Mouse (Mus musculus) left cerebral cortex, adult 2 months (tissue): Measurements from ENCODE around the gene Ang. TPM values are rescaled to one million over a fixed set of nuclear protein-coding genes. Genes with fewer than 3 reads are reported as not detected.
A peak's percentile ranks its signal among the peaks of the same experiment; 100 is the strongest.

Experiments
- DNase-seq, 2 experiments: peaks; one replicate each; pipeline ENCODE4 v3.0.0; 2021 to 2022; ENCODE audit warnings: low spot score in 2 of 2, mixed read lengths in 1 of 2; ENCODE audit errors: extremely low spot score in 1 of 2
- H3K27ac ChIP-seq: fragments of 200-600 bp; 2 replicates; pipeline ENCODE4 v1.8.1; 2022
- H3K4me3 ChIP-seq: fragments of 200-600 bp; 2 replicates; pipeline ENCODE4 v1.8.1; 2022
- CTCF ChIP-seq: fragments of 200-600 bp; IDR thresholded peaks from 2 replicates; pipeline ENCODE4 v1.8.1; 2022; ENCODE audit warnings: antibody characterized with exemption, mild to moderate bottlenecking, moderate library complexity
- intact Hi-C: fragments of 180-260 bp; cut with DNase I; formaldehyde crosslinking; loops from one replicate; pipeline ENCODE4 v1.15.1; 2025
- long read RNA-seq, 2 experiments: library from polyadenylated mRNA; stranded (forward); transcript quantifications; one replicate each; pipeline ENCODE4 v2.0.0; 2021; ENCODE audit warnings: borderline mapping rate in 2 of 2
- total RNA-seq, 2 experiments: library from RNA; stranded (reverse); gene quantifications; 2 replicates each; pipeline ENCODE4 v1.2.3; 2021

Gene Ang
- 1 to 10 TPM; 3.0 to 3.9 TPM for total RNA-seq
- long read RNA-seq, experiment 1 = 0 reads
- long read RNA-seq, experiment 2, partial matches to known transcripts = 0 of 1 reads
- long read RNA-seq, experiment 2, other reads (novel, unspliced or antisense) = 0 of 1 reads

DNA sequence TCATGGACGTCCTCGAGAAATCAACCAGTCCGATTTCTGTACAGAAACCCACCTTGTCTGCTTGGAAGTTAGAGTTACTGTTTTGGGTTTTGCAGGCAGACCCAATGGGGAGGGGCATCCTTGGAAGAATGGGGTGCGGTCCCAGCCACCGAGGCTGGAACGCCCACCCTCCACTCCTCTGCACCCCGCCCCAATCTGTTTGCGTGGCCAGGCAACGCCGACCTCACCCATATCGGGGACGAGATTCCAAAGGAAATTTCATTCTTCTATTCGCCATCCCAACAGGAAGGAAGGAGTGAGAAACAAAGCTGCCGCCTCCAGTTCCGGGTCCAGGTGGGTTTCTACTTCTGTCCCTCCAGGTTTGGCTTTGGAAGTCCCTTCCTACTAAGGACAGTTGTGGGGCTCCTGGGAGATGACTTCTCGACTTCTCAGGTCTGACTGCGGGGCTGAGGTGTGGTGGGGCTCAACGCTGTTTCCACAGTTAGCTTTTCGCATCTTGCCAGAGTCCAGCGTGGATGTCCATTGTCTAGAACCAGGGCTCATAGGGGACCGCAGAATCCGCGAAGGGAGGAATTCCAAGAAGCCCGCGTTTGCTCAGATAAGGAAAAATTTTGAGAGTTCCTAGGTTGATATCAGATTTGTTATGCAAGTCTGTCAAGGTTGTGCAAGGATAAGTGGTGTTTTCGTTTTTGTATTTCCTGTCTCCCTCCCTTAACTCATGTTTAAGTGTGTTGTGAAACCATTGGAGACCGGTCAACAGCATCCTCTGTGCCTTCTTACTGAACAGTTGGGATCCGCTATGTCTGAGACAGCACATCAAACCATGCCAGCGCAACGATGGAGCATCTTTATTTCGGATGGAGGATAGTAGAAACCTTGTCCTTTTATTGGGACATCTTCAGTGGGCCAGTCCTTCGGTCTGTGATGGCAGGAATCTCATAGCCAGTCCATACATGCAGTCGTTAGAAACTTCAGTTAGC lies at the start of gene Ang, which contains the start of gene Rnase4:
Ang (plus strand) TSS at position 230 of the 980 bp plus-strand sequence.
Rnase4 (plus strand) TSS at position 157 of the 980 bp plus-strand sequence.
- DNase-seq = peak; percentile 34 to 43
- intact Hi-C loops = loop anchor here (10.0 kb wide), 1 partner anchor 1014 kb away; the partner anchor contains the start of gene Hnrnpc

DNA sequence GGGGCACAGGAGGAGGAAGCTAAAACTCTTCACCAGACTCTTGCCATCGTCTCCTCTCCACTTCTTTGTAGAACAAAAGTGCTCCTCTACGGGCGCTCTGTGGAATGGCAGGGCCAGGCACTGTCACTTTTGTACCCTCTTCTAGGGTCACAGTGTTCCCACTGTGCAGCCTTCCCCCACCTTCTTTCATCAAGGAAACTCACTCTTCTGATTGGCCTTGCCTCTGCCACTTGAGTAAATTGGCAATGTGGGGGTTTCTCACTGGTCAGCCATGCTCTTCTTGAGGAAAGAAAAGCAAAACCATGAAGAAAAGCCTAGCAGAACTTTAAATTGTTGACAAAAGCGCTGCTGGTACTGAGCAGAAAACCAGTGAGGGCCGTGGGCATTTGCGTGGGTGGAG lies 49.2 kb upstream of the Ang start, which contains the start of gene Rnase9:
Rnase9 (minus strand) TSS at position 101 of the 400 bp plus-strand sequence.
- intact Hi-C loops = no loop called here
- Histone ChIP-seq H3K27ac (no peak within 1 kb of the TSS), H3K4me3 (no peak within 1 kb of the TSS)
- DNase-seq = no peak
- no peak; the same call in 1 of the 2 replicates for TF ChIP-seq CTCF

More for the DNA sequence above, at the start of gene Ang, which contains the start of gene Rnase4:
- TF ChIP-seq CTCF = no peak
- peak within 1 kb of the TSS; percentile 87 for H3K27ac ChIP-seq
- peak within 1 kb of the TSS; percentile 67 for H3K4me3 ChIP-seq

DNA sequence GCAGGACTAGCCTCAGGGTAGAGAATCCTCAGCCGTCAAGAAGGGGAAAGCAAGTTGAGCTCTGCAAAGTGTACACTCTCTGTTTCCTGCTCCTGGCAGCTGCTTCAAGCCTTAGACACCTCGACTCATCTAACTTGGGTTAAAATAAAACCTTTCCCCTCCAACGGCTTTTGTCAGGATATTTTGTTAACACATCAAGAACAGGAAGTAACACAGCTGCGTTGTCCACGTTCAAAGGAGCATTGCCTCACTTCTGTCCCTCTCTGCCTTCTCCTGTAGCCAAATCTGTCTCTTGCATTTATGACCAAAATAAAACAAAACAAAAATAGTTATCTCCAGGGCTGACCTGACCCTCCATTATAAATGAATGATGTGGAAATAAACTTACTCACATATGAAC lies 43.1 kb upstream of the Ang start:
- intact Hi-C loops = no loop called here
- DNase-seq = no peak
- no peak for TF ChIP-seq CTCF
- no peak overlapping the region for H3K4me3 ChIP-seq
- no peak overlapping the region for H3K27ac ChIP-seq

DNA sequence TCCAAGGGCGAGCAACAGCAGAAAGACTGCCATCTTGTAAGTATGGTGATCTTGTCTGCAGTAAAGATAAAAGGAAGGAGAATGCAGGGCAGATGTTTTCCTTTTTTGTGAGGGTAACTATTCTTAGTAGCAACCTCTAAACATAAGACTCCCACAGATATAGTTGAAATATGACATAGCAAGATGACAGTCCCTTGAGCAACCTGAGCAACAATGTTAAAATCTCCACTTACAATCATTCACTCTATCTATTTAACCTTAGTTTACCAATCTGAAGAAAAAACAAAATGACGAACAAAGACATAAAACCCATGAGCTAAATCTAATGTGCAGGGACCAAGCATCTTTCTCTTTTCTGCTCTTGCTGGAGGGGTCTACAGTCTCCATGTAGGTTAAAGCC lies 40.9 kb upstream of the Ang start, which contains the start of gene Rnase11:
Rnase11 (minus strand) TSS at position 101 of the 400 bp plus-strand sequence.
- H3K4me3 ChIP-seq = no peak within 1 kb of the TSS
- no peak for TF ChIP-seq CTCF
- H3K27ac ChIP-seq = no peak within 1 kb of the TSS
- no peak for DNase-seq
- intact Hi-C loops = no loop called here

DNA sequence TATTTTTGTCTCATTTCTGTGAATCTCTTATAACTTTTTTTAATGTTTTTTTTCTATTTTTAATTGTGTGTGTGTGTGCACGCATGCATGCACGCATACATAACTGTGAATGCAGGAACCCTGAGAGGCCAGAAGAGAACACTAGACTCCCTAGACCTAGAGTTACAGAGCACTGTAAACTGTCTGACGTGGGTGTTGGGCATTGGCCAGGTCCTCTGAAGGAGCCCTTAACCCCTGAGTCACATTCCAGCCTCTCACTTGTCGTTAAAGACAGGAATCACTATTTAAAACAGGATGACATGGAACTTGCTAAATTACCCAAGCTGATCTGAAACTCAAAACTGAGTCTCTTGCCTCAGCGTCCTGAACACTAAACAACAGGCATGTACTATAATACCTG lies 39.0 kb upstream of the Ang start:
- DNase-seq = no peak
- no peak overlapping the region for H3K27ac ChIP-seq
- intact Hi-C loops = no loop called here
- H3K4me3 ChIP-seq = no peak overlapping the region
- TF ChIP-seq CTCF = no peak

DNA sequence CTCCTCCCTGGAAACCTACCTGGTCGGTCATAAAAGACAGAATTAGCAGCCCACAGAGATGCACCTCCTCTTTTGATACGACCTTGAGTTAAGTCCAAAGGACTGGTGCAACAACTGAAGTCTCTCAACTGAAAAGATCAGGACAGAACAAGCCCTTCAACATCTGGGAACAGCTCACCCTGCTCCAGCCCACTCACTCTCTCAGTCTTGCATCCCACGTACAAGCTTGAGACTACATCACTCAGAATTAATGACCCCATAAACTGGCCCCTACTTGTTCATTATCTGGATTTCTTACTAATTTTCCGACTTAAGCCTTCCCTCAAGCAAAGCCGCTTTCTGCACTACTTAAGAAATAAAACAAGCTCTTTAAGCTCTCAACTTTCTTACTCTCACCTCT lies 37.8 kb upstream of the Ang start:
- Histone ChIP-seq H3K27ac (no peak overlapping the region), H3K4me3 (no peak overlapping the region)
- TF ChIP-seq CTCF = no peak
- intact Hi-C loops = no loop called here
- no peak for DNase-seq

DNA sequence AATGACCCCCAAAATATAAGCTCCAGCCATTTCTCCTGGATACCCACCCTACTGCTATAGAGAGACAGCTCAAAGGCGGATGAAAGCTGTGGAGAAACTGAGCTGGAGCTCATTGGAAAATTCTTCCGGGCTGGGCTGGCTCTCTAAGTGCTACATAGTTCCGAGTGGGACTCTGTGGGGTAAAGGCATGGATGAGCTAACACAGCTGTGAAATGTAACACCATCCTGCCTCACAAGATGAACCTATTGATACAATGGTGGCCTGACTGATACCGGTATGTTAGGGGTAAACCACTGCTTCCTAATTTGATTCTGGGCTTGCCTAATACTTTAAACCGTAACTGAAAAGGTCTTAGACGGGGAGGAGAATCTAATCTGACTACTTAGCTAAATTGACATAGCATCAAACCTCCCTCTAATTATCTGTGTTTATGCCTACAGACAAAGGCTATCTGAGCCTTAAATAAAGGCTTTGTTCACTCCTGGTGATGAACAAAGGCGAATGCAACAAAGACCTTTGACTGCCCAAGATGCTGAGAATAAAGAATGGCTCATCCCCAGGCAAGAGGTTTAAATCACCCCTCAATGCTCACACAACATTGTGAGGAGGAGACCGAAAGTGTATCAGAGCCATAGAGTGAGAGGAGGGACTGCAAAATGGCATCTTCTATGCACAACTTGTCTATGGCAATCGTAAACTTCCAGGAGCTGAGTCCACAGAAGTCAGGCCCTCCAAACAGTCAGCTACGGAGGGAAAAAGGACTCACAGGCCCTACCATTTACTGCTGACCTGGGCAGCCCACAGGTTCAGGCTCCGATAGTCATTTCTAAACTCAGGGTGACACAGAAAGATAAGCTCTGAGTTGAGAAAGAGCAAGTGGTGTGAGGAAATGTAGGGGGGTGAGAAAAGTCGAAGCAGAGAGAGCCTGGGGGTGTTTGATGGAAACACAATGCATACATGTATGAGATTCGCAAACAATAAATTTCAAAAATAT lies 36.4 kb upstream of the Ang start:
- no peak for DNase-seq
- TF ChIP-seq CTCF = no peak
- no peak overlapping the region for H3K4me3 ChIP-seq
- intact Hi-C loops = no loop called here
- H3K27ac ChIP-seq = no peak overlapping the region

DNA sequence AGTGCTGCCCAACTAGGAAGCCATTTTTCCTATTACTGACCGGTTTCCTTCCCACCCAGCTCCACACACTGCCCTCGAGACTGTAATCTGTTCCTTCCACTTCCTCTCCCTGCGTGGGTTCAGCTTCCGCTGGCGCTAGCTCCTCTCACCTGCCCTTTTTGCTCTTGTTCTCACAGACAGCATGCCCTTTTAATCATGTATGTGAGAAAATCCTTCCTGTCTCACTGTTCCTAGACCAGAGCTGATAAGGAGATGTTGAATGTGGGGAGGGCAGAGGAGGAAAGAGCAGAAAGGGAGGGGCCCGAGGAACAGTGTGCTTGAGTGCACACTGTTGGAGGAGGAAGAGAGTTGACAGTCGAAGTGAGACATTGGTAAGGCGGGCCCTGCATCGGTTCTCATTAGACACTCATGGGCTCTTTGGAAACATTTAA lies 33.5 kb upstream of the Ang start, which contains the start of gene Rnase12:
Rnase12 (minus strand) TSS at position 261 of the 431 bp plus-strand sequence.
- H3K27ac ChIP-seq = no peak within 1 kb of the TSS
- intact Hi-C loops = no loop called here
- no peak for TF ChIP-seq CTCF
- no peak for DNase-seq
- H3K4me3 ChIP-seq = no peak within 1 kb of the TSS

DNA sequence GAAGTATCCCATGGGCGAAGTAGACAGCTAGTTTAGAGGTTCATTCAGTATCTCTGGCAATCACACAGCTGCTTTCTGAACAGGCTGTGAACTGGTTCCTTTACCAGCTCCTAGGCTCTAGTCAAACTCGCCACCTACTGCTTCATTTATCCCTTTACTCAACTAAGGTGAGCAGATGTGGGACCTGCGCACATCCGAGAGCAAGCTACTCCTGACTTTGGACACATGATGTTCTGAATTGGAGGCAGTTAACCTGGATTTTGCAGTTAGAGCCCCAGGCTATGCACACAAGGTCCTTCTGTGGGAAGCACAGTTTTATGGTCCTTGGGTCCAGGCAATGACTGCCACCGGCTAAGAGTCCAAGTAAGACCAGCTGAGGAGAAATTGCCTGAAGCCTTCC lies 30.2 kb upstream of the Ang start:
- DNase-seq = no peak
- H3K27ac ChIP-seq = no peak overlapping the region
- no peak for TF ChIP-seq CTCF
- intact Hi-C loops = loop anchor here (10.0 kb wide), 2 partner anchors 1196 to 1886 kb away; partner anchors contain the start of gene Naa30
- H3K4me3 ChIP-seq = no peak overlapping the region

DNA sequence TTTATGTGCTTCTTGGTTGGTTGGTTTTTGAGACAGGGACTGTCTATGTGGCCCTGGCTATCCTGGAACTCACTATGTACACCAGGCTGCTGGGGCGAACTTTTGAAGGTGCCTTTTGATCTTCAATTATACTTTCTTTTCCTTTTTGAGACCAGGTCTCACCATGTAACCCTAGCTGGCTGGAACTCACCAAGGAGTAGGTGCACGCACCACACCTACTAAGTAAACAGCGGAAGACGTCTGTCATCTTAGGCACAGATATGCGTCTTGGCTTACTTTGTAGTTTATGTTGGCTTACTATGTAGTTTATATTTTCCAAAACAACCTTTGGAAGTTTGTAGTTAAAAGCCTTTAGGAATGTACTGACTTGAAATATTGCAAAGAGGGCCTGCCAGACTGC lies 22.0 kb upstream of the Ang start:
- TF ChIP-seq CTCF = no peak
- no peak overlapping the region for H3K4me3 ChIP-seq
- DNase-seq = no peak
- no peak overlapping the region; the same call in 1 of the 2 replicates for H3K27ac ChIP-seq
- intact Hi-C loops = loop anchor here (10.0 kb wide), 2 partner anchors 1204 to 1894 kb away; partner anchors contain the start of gene Naa30

DNA sequence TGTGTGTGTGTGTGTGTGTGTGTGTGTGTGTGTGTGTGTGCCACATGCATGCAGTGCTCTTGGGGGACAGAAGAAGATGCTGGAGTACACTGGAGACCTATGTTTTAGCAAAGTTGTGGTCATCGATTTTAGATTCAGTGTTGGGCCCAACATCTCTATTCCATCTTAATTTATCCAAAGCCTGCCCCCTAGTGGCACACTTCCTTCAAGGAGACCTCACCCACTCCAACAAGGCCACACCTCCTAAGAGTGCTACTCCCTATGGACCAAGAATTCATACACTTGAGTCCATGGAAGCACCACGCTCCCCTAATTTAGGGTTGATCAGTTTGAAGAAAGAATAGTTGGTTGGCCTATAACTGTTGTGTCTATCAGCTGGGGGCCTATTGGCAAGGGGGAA lies 21.3 kb upstream of the Ang start:
- DNase-seq = no peak
- Histone ChIP-seq H3K4me3 (no peak overlapping the region), H3K27ac (no peak overlapping the region)
- intact Hi-C loops = loop anchor here (10.0 kb wide), 2 partner anchors 1205 to 1895 kb away; partner anchors contain the start of gene Naa30
- TF ChIP-seq CTCF = peak; percentile 35
